Mouse (Mus musculus) T-helper 17 cell (primary cell): ENCODE results near the gene BC004004.

Source experiments
- in situ Hi-C, 2 experiments: fragments of 300-600 bp; cut with MboI, MseI; formaldehyde crosslinking; loops; 1 replicate in 1 of 2; 2 replicates in 1 of 2; pipeline ENCODE4 v1.15.1; 2025; ENCODE audit warnings: high pct_unique_total_duplicates in 2 of 2

The BC004004 gene

GRCm38 (mm10) chr17:29268682-29269348 is at the start of gene BC004004:
Gene BC004004 (plus strand): TSS chr17:29268788.
- in situ Hi-C loops, result loop anchor here in 1 of 2 experiments (25.0 kb wide), 1 partner anchor 93 kb away; the partner anchor contains the start of gene Fgd2

GRCm38 (mm10) chr17:29220631-29221030 is 48.0 kb upstream of the BC004004 start:
- in situ Hi-C loops, result no loop called here

GRCm38 (mm10) chr17:29231109-29231508 is 37.5 kb upstream of the BC004004 start:
- in situ Hi-C loops, result no loop called here

GRCm38 (mm10) chr17:29236111-29236510 is 32.5 kb upstream of the BC004004 start:
- in situ Hi-C loops, result loop anchor here in 1 of 2 experiments (5.0 kb wide), 1 partner anchor 59 kb away; no protein-coding TSS in a partner anchor

- in situ Hi-C loops, result loop anchor here in 1 of 2 experiments (5.0 kb wide), 1 partner anchor 60 kb away; no protein-coding TSS in a partner anchor
Observed at GRCm38 (mm10) chr17:29237267-29237771, 31.3 kb upstream of the BC004004 start.

GRCm38 (mm10) chr17:29237772-29238420 is 30.7 kb upstream of the BC004004 start, which contains the start of gene Cpne5:
Gene Cpne5 (minus strand): TSS chr17:29238167.
- in situ Hi-C loops, result loop anchor here in 1 of 2 experiments (5.0 kb wide), 1 partner anchor 61 kb away; no protein-coding TSS in a partner anchor

GRCm38 (mm10) chr17:29238421-29238945 is 30.1 kb upstream of the BC004004 start:
- in situ Hi-C loops, result loop anchor here in 1 of 2 experiments (5.0 kb wide), 1 partner anchor 61 kb away; no protein-coding TSS in a partner anchor

- in situ Hi-C loops, result loop anchor here in 1 of 2 experiments (5.0 kb wide), 1 partner anchor 193 kb away; no protein-coding TSS in a partner anchor
Observed at GRCm38 (mm10) chr17:29244912-29245311, 23.7 kb upstream of the BC004004 start.

GRCm38 (mm10) chr17:29245725-29246124 is 22.9 kb upstream of the BC004004 start:
- in situ Hi-C loops, result loop anchor here in 1 of 2 experiments (5.0 kb wide), 1 partner anchor 193 kb away; no protein-coding TSS in a partner anchor

- in situ Hi-C loops, result loop anchor here in 1 of 2 experiments (5.0 kb wide), 1 partner anchor 194 kb away; no protein-coding TSS in a partner anchor
Observed at GRCm38 (mm10) chr17:29246602-29247001, 22.0 kb upstream of the BC004004 start.

GRCm38 (mm10) chr17:29247881-29248280 is 20.7 kb upstream of the BC004004 start:
- in situ Hi-C loops, result loop anchor here in 1 of 2 experiments (5.0 kb wide), 1 partner anchor 196 kb away; no protein-coding TSS in a partner anchor

- in situ Hi-C loops, result loop anchor here in 1 of 2 experiments (5.0 kb wide), 1 partner anchor 197 kb away; no protein-coding TSS in a partner anchor
Observed at GRCm38 (mm10) chr17:29249512-29249911, 19.1 kb upstream of the BC004004 start.

GRCm38 (mm10) chr17:29251006-29251405 is 17.6 kb upstream of the BC004004 start:
- in situ Hi-C loops, result loop anchor here in 1 of 2 experiments (25.0 kb wide), 1 partner anchor 111 kb away; the partner anchor contains the start of gene Fgd2

GRCm38 (mm10) chr17:29251608-29252390 is 16.8 kb upstream of the BC004004 start:
- in situ Hi-C loops, result loop anchor here in 1 of 2 experiments (25.0 kb wide), 1 partner anchor 111 kb away; the partner anchor contains the start of gene Fgd2

- in situ Hi-C loops, result loop anchor here in 1 of 2 experiments (25.0 kb wide), 1 partner anchor 109 kb away; the partner anchor contains the start of gene Fgd2
Observed at GRCm38 (mm10) chr17:29253236-29253635, 15.4 kb upstream of the BC004004 start.

GRCm38 (mm10) chr17:29253684-29254083 is 14.9 kb upstream of the BC004004 start:
- in situ Hi-C loops, result loop anchor here in 1 of 2 experiments (25.0 kb wide), 1 partner anchor 109 kb away; the partner anchor contains the start of gene Fgd2

- in situ Hi-C loops, result loop anchor here (5.0 to 25.0 kb wide), 3 partner anchors 77 to 253 kb away; partner anchors contain the start of gene Fgd2 (in 1 of the 2)
Observed at GRCm38 (mm10) chr17:29254784-29255183, 13.8 kb upstream of the BC004004 start.

GRCm38 (mm10) chr17:29256507-29256906 is 12.1 kb upstream of the BC004004 start:
- in situ Hi-C loops, result loop anchor here (5.0 to 25.0 kb wide), 3 partner anchors 79 to 251 kb away; partner anchors contain the start of gene Fgd2 (in 1 of the 2)

- in situ Hi-C loops, result loop anchor here (5.0 to 25.0 kb wide), 3 partner anchors 80 to 250 kb away; partner anchors contain the start of gene Fgd2 (in 1 of the 2)
Observed at GRCm38 (mm10) chr17:29257001-29257511, 11.5 kb upstream of the BC004004 start.
